Mouse (Mus musculus): ENCODE results near the gene Lyzl6.

Lyzl6 gene

GRCm38 (mm10) chr11:103638790-103639189, at the start of gene Lyzl6:
Lyzl6 (minus strand) TSS chr11:103638890.
- DNase-seq (ENCODE audit: low spot score in 2 of 2), result no peak

GRCm38 (mm10) chr11:103686706-103687105, 48.0 kb upstream of the Lyzl6 start:
- DNase-seq (ENCODE audit: low spot score in 2 of 2), result no peak

DNA sequence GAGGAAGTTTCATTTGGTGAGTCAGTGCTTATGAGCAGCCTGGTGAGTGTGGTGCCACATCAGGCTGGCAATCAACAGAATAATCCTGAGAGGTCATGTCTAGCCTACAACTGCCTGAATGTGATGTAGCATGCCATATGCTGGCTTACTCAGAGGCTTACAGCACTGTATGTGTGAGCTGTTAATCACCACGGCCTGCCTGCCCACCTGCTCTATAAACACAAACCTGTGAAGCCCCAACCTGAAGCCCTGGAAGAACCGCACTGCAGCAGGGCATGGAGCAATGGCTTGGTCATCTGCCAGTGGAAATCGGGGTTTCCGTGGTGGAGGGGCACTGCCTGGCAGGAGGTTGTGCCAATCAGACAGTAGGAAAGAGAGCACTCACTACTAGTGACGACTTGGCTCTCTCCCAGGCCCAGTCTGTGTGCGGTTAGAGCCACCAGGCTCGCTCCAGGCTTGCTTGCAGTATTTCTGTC, 46.6 kb upstream of the Lyzl6 start:
- peak; percentile 61 to 70 for DNase-seq (ENCODE audit: low spot score in 2 of 2)

GRCm38 (mm10) chr11:103683667-103684334, 45.1 kb upstream of the Lyzl6 start:
- DNase-seq (ENCODE audit: low spot score in 2 of 2), result no peak

GRCm38 (mm10) chr11:103677042-103677441, 38.4 kb upstream of the Lyzl6 start:
- peak in 1 of 2 experiments; percentile 67 for DNase-seq (ENCODE audit: low spot score in 2 of 2)

DNA sequence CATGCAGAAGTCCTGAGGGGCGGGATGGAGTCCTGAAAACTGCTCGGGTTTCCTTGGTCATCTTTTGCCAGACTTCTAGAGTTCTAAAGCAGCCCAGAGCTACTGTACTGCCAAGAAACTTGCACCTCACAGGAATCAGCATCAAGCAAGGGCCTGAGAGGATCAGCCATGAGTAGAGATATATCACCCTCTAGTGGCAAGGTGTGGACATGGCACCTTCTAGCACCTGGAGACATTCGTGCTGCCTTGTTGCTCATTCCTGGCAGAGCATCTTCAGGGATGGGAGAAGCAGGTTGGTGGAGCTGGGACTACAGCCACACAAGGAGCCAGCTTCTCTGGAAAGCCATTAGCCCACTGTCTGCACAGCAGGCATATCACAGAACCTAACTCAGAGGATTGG, 36.9 kb upstream of the Lyzl6 start:
- peak; percentile 87 to 88 for DNase-seq (ENCODE audit: low spot score in 2 of 2)

- no peak for DNase-seq (ENCODE audit: low spot score in 2 of 2)
Measured at GRCm38 (mm10) chr11:103666907-103667426, 28.3 kb upstream of the Lyzl6 start.

DNA sequence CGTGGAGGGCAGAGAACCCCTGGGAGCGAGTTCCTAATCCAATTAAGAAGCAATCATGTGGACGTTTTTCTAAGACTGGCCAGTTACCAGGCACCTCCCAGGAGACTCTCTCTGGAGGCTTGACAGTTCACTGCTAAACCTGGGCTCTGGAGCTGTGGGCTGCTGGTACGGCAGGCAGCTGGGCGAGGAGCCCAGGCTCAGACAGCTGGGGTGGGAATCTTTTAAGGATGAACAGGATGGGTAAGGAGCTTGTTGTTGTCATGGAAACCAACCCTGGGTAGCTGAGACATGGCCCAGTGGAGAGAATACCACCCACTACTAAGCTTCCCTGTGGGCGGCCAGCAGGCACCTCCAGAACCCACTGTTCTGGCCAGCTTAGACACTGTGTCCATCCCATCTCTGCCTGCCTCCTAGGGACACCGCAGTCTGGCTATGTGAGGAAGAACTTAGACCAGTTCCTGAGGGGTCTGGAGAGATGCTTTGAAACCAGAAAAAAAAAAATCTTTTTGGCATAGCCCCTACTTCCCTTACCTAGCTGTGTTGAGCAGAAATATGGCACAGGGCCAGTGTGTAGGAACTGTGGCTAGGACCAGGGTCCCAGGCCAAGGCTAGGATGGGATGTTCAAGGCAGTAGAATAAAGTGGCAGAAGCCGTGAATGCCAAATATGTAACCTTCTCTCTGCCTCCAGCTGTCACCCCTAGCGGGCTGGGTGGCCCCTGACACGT, 27.7 kb upstream of the Lyzl6 start:
- DNase-seq (ENCODE audit: low spot score in 2 of 2), result peak; percentile 87 to 88

DNA sequence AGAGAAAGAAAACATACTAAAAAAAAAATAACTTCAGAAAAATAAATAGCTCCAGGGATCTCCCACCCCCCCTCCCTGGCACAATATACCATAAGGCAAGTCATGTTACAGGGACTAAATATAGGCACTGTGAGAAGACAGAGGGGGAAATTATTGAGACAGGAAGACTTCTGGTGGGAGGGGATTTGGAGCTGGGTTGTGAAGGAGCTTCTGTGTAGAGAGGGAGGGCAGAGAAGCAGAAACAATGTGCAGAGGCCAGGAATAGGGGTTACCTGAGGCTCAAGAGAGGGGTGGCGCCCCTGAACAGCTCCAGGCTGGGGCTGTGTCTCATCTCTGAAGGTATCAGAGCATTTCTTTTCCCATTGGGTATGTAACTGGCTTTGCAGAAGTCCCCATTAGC, 27.0 kb upstream of the Lyzl6 start:
- no peak for DNase-seq (ENCODE audit: low spot score in 2 of 2)

GRCm38 (mm10) chr11:103663119-103663518, 24.4 kb upstream of the Lyzl6 start:
- DNase-seq (ENCODE audit: low spot score in 2 of 2), result no peak

- DNase-seq (ENCODE audit: low spot score in 2 of 2), result peak; percentile 83 to 84
Measured at GRCm38 (mm10) chr11:103662546-103662945, 23.9 kb upstream of the Lyzl6 start.

GRCm38 (mm10) chr11:103661863-103662262, 23.2 kb upstream of the Lyzl6 start:
- DNase-seq (ENCODE audit: low spot score in 2 of 2), result peak; percentile 74 to 80

GRCm38 (mm10) chr11:103658189-103658588, 19.5 kb upstream of the Lyzl6 start:
- no peak for DNase-seq (ENCODE audit: low spot score in 2 of 2)

GRCm38 (mm10) chr11:103656520-103656919, 17.8 kb upstream of the Lyzl6 start:
- no peak for DNase-seq (ENCODE audit: low spot score in 2 of 2)

GRCm38 (mm10) chr11:103653359-103653965, 14.8 kb upstream of the Lyzl6 start:
- peak; percentile 68 to 71 for DNase-seq (ENCODE audit: low spot score in 2 of 2)

DNA sequence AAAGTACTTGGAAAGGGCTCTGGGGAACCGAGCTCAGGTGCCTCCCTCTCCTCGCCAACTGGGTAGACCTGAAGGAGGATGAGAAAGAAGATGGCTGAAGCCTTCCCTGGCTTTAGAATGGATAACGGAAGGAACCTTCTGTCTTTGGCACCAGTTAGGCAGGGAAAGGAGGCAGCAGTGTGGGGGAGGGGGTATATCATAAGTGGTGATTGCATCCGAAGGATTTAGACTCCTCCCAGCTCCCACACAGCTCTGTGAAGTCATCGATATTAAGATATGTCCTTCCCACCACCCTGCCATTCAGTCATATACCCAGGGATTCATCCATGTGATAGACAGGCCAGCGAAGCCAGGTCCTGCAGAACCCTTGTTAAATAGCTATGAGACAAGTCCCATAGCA, 12.7 kb upstream of the Lyzl6 start:
- peak; percentile 65 to 69 for DNase-seq (ENCODE audit: low spot score in 2 of 2)

DNA sequence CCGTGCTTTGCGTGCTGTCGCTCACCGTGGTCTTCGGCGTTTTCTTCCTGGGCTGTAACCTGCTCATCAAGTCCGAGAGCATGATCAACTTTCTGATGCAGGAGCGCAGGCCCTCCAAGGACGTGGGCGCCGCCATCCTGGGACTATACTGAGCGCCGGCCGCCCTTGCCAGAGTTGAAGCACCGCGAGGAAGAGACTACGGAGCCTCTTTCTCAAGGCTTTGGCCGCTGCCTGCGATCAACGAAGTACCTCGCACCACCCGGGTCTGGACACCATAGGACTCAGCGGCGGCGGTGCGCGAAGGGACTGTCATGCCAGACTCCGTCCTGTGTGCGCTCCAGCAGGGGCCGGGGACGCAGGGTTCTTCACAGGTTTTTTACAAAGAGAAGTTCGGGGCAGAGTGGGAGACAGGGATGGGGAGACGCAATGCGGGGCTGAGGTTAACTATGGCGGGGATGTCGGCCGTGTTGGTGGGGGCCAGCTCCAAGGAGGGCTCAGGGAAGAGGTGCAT, 11.3 kb upstream of the Lyzl6 start:
- peak in 1 of 2 experiments; percentile 55 for DNase-seq (ENCODE audit: low spot score in 2 of 2)

DNA sequence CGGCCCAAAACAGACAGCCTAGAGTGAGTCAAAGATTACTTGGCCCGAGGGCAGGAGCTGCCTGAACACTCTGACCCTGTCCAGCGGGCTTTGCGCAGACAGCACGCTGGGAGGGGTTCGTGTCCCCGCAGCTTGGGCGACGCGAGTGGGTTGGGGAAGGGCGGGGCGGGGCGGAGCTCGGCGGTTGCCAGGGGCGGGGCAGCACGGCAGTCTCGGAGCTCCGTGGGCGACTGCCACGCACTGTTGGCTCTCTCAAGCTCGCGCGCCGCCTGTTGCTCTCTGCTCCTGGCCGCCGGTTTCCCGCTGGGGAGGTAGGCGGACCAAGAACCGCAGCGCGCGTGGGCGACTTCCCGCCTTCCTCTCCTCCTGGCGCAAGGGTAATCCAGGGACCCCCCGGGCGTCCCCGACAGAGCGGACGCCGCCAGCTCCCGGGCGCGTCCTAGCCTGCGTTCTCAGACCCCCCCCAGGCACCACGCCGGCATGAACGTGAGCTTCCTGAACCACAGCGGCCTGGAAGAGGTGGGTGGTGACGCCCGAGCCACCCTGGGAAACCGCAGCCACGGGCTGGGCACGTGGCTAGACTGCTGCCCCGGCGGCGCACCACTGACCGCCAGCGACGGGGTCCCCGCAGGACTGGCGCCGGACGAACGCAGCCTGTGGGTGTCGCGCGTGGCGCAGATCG, 10.8 kb upstream of the Lyzl6 start, which contains the start of gene Rprml:
Gene Rprml (plus strand): TSS at position 270 of the 682 bp plus-strand sequence.
- DNase-seq (ENCODE audit: low spot score in 2 of 2), result peak; percentile 86 to 87

GRCm38 (mm10) chr11:103648656-103649055, 10.0 kb upstream of the Lyzl6 start:
- DNase-seq (ENCODE audit: low spot score in 2 of 2), result no peak

- DNase-seq (ENCODE audit: low spot score in 2 of 2), result no peak
Measured at GRCm38 (mm10) chr11:103647921-103648620, 9.4 kb upstream of the Lyzl6 start.

DNA sequence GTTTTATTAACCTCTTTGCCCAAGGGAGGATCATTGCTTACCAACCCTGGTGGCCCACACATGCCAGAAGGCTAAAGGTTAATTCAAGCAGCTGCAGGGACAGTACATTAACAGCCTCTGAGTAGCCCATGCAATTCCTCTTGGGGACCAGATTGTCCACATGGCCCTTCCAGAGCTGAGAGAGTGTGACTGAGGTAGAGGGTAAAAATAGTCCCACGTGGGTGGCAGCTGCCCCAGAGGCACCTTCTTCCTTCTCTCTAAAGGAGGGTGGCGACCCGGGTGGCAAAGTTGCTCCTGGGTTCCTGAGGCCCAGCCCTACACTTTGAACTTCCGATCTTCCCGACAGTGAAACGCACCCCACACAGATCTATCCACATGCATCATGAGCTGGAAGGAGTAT, 7.6 kb upstream of the Lyzl6 start:
- no peak for DNase-seq (ENCODE audit: low spot score in 2 of 2)

Data from right cerebral cortex, adult 2 months (tissue).